Mouse (Mus musculus): ENCODE measurements around the gene Lztr1. TPM values are rescaled to one million over a fixed set of nuclear protein-coding genes. Genes with fewer than 3 reads are reported as not detected.

Gene Lztr1
- 101 TPM in 2 replicates for polyA plus RNA-seq (2016; fragmentation: Nextera tagmentation; extraction: Ambion mirVana)

- Histone ChIP-seq H3K9ac (peak within 1 kb of the TSS; percentile 73), H3K4me3 (replicated peaks) (peak within 1 kb of the TSS; percentile 76), H3K36me3 (replicated peaks) (peaks cover 31% of the 10 kb centered on the region), H3K4me2 (peak within 1 kb of the TSS; percentile 78), H3K4me1 (peaks cover 19% of the 10 kb centered on the region), H3K27me3 (no peaks in the 10 kb centered on the region), H3K27ac (peak within 1 kb of the TSS; percentile 83), H3K9me3 (no peaks in the 10 kb centered on the region)
- ATAC-seq (ENCODE audit: low FRiP score), result peak; percentile 97
- under 1% methylated on average over 50 of the region's 50 CpGs for WGBS
These were observed at the start of gene Lztr1 for GRCm38 (mm10) chr16:17508546-17509239. TSS of gene Lztr1 (plus strand) at chr16:17508688.

GRCm38 (mm10) chr16:17460254-17460653 is 48.2 kb upstream of the Lztr1 start:
- H3K36me3 ChIP-seq (replicated peaks), result peaks cover 44% of the 10 kb centered on the region
- H3K27me3 ChIP-seq, result no peaks in the 10 kb centered on the region
- WGBS, result 92% methylated on average over 4 of the region's 4 CpGs
- no peaks in the 10 kb centered on the region for H3K9me3 ChIP-seq
- no peak overlapping the region for H3K4me2 ChIP-seq
- no peak overlapping the region for H3K9ac ChIP-seq
- H3K27ac ChIP-seq, result no peak overlapping the region
- ATAC-seq (ENCODE audit: low FRiP score), result no peak
- H3K4me3 ChIP-seq (replicated peaks), result no peak overlapping the region
- H3K4me1 ChIP-seq, result peaks cover 9% of the 10 kb centered on the region

- Histone ChIP-seq H3K9me3 (no peaks in the 10 kb centered on the region), H3K4me2 (no peak overlapping the region), H3K27me3 (no peaks in the 10 kb centered on the region), H3K36me3 (replicated peaks) (peaks cover 34% of the 10 kb centered on the region), H3K4me3 (replicated peaks) (no peak overlapping the region), H3K9ac (no peak overlapping the region), H3K4me1 (peaks cover under 1% of the 10 kb centered on the region; the same call in 1 of the 2 replicates), H3K27ac (no peak overlapping the region)
- ATAC-seq (ENCODE audit: low FRiP score), result no peak
- 95% methylated on average over 1 of the region's 1 CpGs for WGBS
These were observed 46.9 kb upstream of the Lztr1 start for GRCm38 (mm10) chr16:17461596-17461995.

- H3K27me3 ChIP-seq, result no peaks in the 10 kb centered on the region
- 97% methylated on average over 2 of the region's 2 CpGs for WGBS
- H3K4me1 ChIP-seq, result no peaks in the 10 kb centered on the region
- peaks cover 19% of the 10 kb centered on the region for H3K36me3 ChIP-seq (replicated peaks)
- no peaks in the 10 kb centered on the region for H3K9me3 ChIP-seq
- no peak overlapping the region for H3K9ac ChIP-seq
- no peak overlapping the region for H3K4me2 ChIP-seq
- no peak overlapping the region for H3K4me3 ChIP-seq (replicated peaks)
- H3K27ac ChIP-seq, result no peak overlapping the region
- ATAC-seq (ENCODE audit: low FRiP score), result no peak
These were observed 45.3 kb upstream of the Lztr1 start for GRCm38 (mm10) chr16:17463184-17463583.

GRCm38 (mm10) chr16:17466875-17467663 is 41.4 kb upstream of the Lztr1 start:
- no peak overlapping the region for H3K9ac ChIP-seq
- ATAC-seq (ENCODE audit: low FRiP score), result no peak
- H3K4me1 ChIP-seq, result no peaks in the 10 kb centered on the region
- 88% methylated on average over 4 of the region's 4 CpGs for WGBS
- H3K36me3 ChIP-seq (replicated peaks), result peaks cover 21% of the 10 kb centered on the region
- no peaks in the 10 kb centered on the region for H3K9me3 ChIP-seq
- H3K4me2 ChIP-seq, result no peak overlapping the region
- no peaks in the 10 kb centered on the region for H3K27me3 ChIP-seq
- no peak overlapping the region for H3K27ac ChIP-seq
- no peak overlapping the region for H3K4me3 ChIP-seq (replicated peaks)

- Histone ChIP-seq H3K4me3 (replicated peaks) (no peak overlapping the region), H3K36me3 (replicated peaks) (peaks cover 38% of the 10 kb centered on the region), H3K27ac (no peak overlapping the region), H3K9ac (no peak overlapping the region), H3K9me3 (no peaks in the 10 kb centered on the region), H3K4me2 (no peak overlapping the region), H3K4me1 (no peaks in the 10 kb centered on the region; the same call in 1 of the 2 replicates), H3K27me3 (no peaks in the 10 kb centered on the region)
- WGBS, result 85% methylated on average over 6 of the region's 6 CpGs
- ATAC-seq (ENCODE audit: low FRiP score), result no peak
These were observed 36.0 kb upstream of the Lztr1 start for GRCm38 (mm10) chr16:17472498-17472897.

- Histone ChIP-seq H3K36me3 (replicated peaks) (peaks cover 36% of the 10 kb centered on the region), H3K9ac (no peak overlapping the region), H3K4me3 (replicated peaks) (no peak overlapping the region), H3K4me1 (no peaks in the 10 kb centered on the region; the same call in 1 of the 2 replicates), H3K9me3 (no peaks in the 10 kb centered on the region), H3K27me3 (no peaks in the 10 kb centered on the region), H3K4me2 (no peak overlapping the region), H3K27ac (no peak overlapping the region)
- no peak for ATAC-seq (ENCODE audit: low FRiP score)
These were observed 34.4 kb upstream of the Lztr1 start for GRCm38 (mm10) chr16:17474091-17474490.

GRCm38 (mm10) chr16:17474761-17475160 is 33.7 kb upstream of the Lztr1 start:
- Histone ChIP-seq H3K36me3 (replicated peaks) (peaks cover 31% of the 10 kb centered on the region), H3K27ac (no peak overlapping the region), H3K9me3 (no peaks in the 10 kb centered on the region), H3K27me3 (no peaks in the 10 kb centered on the region), H3K4me1 (no peaks in the 10 kb centered on the region; the same call in 1 of the 2 replicates), H3K4me2 (no peak overlapping the region), H3K9ac (no peak overlapping the region), H3K4me3 (replicated peaks) (no peak overlapping the region)
- WGBS, result 78% methylated on average over 2 of the region's 2 CpGs
- no peak for ATAC-seq (ENCODE audit: low FRiP score)

GRCm38 (mm10) chr16:17475326-17475725 is 33.2 kb upstream of the Lztr1 start:
- Histone ChIP-seq H3K4me3 (replicated peaks) (no peak overlapping the region), H3K4me1 (no peaks in the 10 kb centered on the region; the same call in 1 of the 2 replicates), H3K27me3 (no peaks in the 10 kb centered on the region), H3K9ac (no peak overlapping the region), H3K36me3 (replicated peaks) (peaks cover 25% of the 10 kb centered on the region), H3K4me2 (no peak overlapping the region), H3K9me3 (no peaks in the 10 kb centered on the region), H3K27ac (no peak overlapping the region)
- no peak for ATAC-seq (ENCODE audit: low FRiP score)
- WGBS, result 85% methylated on average over 4 of the region's 4 CpGs

- Histone ChIP-seq H3K9me3 (no peaks in the 10 kb centered on the region), H3K9ac (no peak overlapping the region), H3K4me2 (no peak overlapping the region), H3K27me3 (no peaks in the 10 kb centered on the region), H3K27ac (no peak overlapping the region), H3K36me3 (replicated peaks) (peaks cover 19% of the 10 kb centered on the region), H3K4me1 (no peaks in the 10 kb centered on the region), H3K4me3 (replicated peaks) (no peak overlapping the region)
- WGBS, result 81% methylated on average over 4 of the region's 4 CpGs
- ATAC-seq (ENCODE audit: low FRiP score), result no peak
These were observed 30.1 kb upstream of the Lztr1 start for GRCm38 (mm10) chr16:17478331-17478943.

GRCm38 (mm10) chr16:17481465-17481864 is 27.0 kb upstream of the Lztr1 start:
- Histone ChIP-seq H3K36me3 (replicated peaks) (peaks cover 36% of the 10 kb centered on the region), H3K4me2 (no peak overlapping the region)

GRCm38 (mm10) chr16:17486505-17486904 is 22.0 kb upstream of the Lztr1 start:
- Histone ChIP-seq H3K9ac (no peak overlapping the region), H3K36me3 (replicated peaks) (peaks cover 39% of the 10 kb centered on the region), H3K4me1 (peaks cover 15% of the 10 kb centered on the region), H3K9me3 (no peaks in the 10 kb centered on the region), H3K27ac (no peak overlapping the region), H3K4me3 (replicated peaks) (no peak overlapping the region), H3K27me3 (peaks cover 24% of the 10 kb centered on the region), H3K4me2 (no peak overlapping the region)
- 66% methylated on average over 3 of the region's 3 CpGs for WGBS
- no peak for ATAC-seq (ENCODE audit: low FRiP score)

More at GRCm38 (mm10) chr16:17481465-17481864, 27.0 kb upstream of the Lztr1 start:
- Histone ChIP-seq H3K4me3 (replicated peaks) (no peak overlapping the region), H3K9ac (no peak overlapping the region), H3K27me3 (no peaks in the 10 kb centered on the region), H3K27ac (no peak overlapping the region), H3K4me1 (peaks cover 3% of the 10 kb centered on the region; the same call in 1 of the 2 replicates), H3K9me3 (no peaks in the 10 kb centered on the region)
- ATAC-seq (ENCODE audit: low FRiP score), result no peak
- 92% methylated on average over 2 of the region's 2 CpGs for WGBS
